Mouse (Mus musculus) brain, embryonic 14.5 days (tissue): ENCODE data around the gene Spata13.

Source experiments
- CTCF ChIP-seq: fragments of 200-500 bp; IDR thresholded peaks from 2 replicates; pipeline ENCODE4 v1.5.1; 2012; ENCODE audit warnings: inconsistent platforms, mild to moderate bottlenecking, moderate library complexity, borderline replicate concordance; ENCODE audit not compliant: insufficient read depth, insufficient read length; ENCODE audit errors: extremely low read depth
- POLR2A ChIP-seq: fragments of 200-500 bp; IDR thresholded peaks from 2 replicates; pipeline ENCODE4 v1.6.1; 2012; ENCODE audit warnings: mild to moderate bottlenecking, inconsistent platforms, borderline replicate concordance; ENCODE audit not compliant: poor library complexity, insufficient read depth, insufficient read length, severe bottlenecking; ENCODE audit errors: extremely low read depth

DNA sequence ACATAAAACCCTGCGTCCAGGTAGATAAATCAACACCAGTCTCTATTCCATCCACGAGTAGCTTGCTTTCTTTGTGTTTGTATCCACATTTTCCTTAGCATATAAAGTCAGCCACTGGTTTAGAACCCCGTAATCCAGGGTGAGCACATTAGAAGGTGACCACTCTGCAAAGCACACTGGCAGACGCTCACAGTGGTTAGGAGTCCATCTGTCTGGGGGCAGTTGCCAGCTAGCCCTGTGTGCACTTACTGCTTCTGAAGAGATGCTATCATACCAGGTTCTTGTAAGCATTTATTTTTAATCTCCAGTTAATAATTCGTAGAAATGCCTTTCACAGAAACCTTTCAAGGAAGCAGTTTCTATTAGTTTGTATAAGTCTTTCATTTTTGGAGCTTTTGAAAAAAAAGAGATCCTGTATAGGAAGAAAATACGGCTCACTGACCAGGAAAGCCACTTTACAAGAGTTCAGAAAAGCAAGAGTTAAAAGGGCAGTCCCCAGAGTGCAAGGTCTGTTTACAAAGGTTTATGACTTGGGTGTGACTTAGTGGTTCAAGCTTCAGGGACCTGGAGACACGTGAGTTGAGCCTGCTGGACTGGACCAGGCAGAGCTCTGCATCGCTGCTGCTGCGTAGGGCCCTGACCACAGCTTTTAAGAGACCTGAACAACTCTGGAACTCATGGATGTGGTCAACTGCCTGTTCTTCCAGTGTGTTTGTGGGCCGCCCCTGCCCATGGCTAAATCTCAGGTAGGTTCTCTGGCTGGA lies 68.8 kb downstream of the Spata13 start:
- TF ChIP-seq CTCF (no peak), POLR2A (no peak)
